Mouse (Mus musculus) embryonic facial prominence, embryonic 13.5 days (tissue): ENCODE results near the gene Nav2. TPM values are rescaled to one million over a fixed set of nuclear protein-coding genes. Genes with fewer than 3 reads are reported as not detected.

ENCODE experiments used
- ATAC-seq: fragments of 200-750 bp; cut with Nextera tagmentation; 2 replicates; pipeline ENCODE4 v1.8.0; 2017; ENCODE audit warnings: low read depth; ENCODE audit not compliant: insufficient number of reproducible peaks, insufficient read depth, low FRiP score, low TSS enrichment
- H3K27ac ChIP-seq: fragments of 300-500 bp; sonication (generic); 2 replicates; pipeline ENCODE4 v1.5.1; 2015; ENCODE audit warnings: moderate library complexity, mild to moderate bottlenecking, inconsistent platforms
- H3K27me3 ChIP-seq: fragments of 300-500 bp; sonication (generic); 2 replicates; pipeline ENCODE4 v1.6.1; 2015; ENCODE audit warnings: mild to moderate bottlenecking, inconsistent platforms
- H3K36me3 ChIP-seq: fragments of 300-500 bp; sonication (generic); 2 replicates; pipeline ENCODE4 v1.6.1; 2015; ENCODE audit warnings: mild to moderate bottlenecking, inconsistent platforms
- H3K4me1 ChIP-seq: fragments of 300-500 bp; sonication (generic); 2 replicates; pipeline ENCODE4 v1.6.1; 2015; ENCODE audit warnings: inconsistent platforms
- H3K4me2 ChIP-seq: fragments of 300-500 bp; sonication (generic); 2 replicates; pipeline ENCODE4 v1.6.1; 2015; ENCODE audit warnings: moderate library complexity, mild to moderate bottlenecking, inconsistent platforms
- H3K4me3 ChIP-seq: fragments of 300-500 bp; sonication (generic); 2 replicates; pipeline ENCODE4 v1.5.1; 2015; ENCODE audit warnings: mild to moderate bottlenecking, inconsistent platforms
- H3K9ac ChIP-seq: fragments of 300-500 bp; sonication (generic); 2 replicates; pipeline ENCODE4 v1.6.1; 2015; ENCODE audit warnings: mild to moderate bottlenecking, inconsistent platforms
- H3K9me3 ChIP-seq: fragments of 300-500 bp; sonication (generic); 2 replicates; pipeline ENCODE4 v1.6.1; 2016; ENCODE audit warnings: inconsistent platforms
- WGBS: fragments of 180-500 bp; shearing (Covaris S2); methylation state at CpG from one replicate; pipeline ENCODE4 v1.1.7; 2015; ENCODE audit warnings: mixed read lengths; 5-methylcytosine and 5-hydroxymethylcytosine counted together
- polyA plus RNA-seq: library from polyadenylated mRNA; unstranded; fragments of >200 nt; fragmentation: Nextera tagmentation; extraction: Ambion mirVana; gene quantifications from 2 replicates; pipeline ENCODE4 v1.2.1, GENCODE M21; 2015

The Nav2 gene
- polyA plus RNA-seq, 1 experiment from 2014 or later, result 22.1 TPM

- 79% methylated on average over 6 of the region's 6 CpGs for WGBS
- no peaks in the 10 kb centered on the region; the same call in 1 of the 2 replicates for H3K27me3 ChIP-seq
- no peak overlapping the region for H3K9ac ChIP-seq
- H3K4me1 ChIP-seq, result peaks cover 40% of the 10 kb centered on the region
- H3K27ac ChIP-seq, result no peak overlapping the region
- H3K4me3 ChIP-seq, result no peak overlapping the region
- ATAC-seq, result no peak
- no peaks in the 10 kb centered on the region for H3K9me3 ChIP-seq
- no peaks in the 10 kb centered on the region for H3K36me3 ChIP-seq
- no peak overlapping the region for H3K4me2 ChIP-seq
Observed at GRCm38 (mm10) chr7:49266422-49266821, 357.9 kb downstream of the Nav2 start.

- H3K9me3 ChIP-seq, result no peaks in the 10 kb centered on the region
- 67% methylated on average over 12 of the region's 12 CpGs for whole genome bisulfite sequencing
- peaks cover 2% of the 10 kb centered on the region; the same call in 1 of the 2 replicates for H3K27me3 ChIP-seq
- no peak overlapping the region; the same call in 1 of the 2 replicates for H3K27ac ChIP-seq
- H3K4me3 ChIP-seq, result no peak overlapping the region
- H3K9ac ChIP-seq, result no peak overlapping the region
- no peaks in the 10 kb centered on the region for H3K36me3 ChIP-seq
- H3K4me2 ChIP-seq, result no peak overlapping the region
- H3K4me1 ChIP-seq, result peaks cover 36% of the 10 kb centered on the region
- ATAC-seq, result no peak
Observed at GRCm38 (mm10) chr7:49267621-49268325, 359.3 kb downstream of the Nav2 start.

GRCm38 (mm10) chr7:49268401-49268921 lies 359.9 kb downstream of the Nav2 start:
- no peak overlapping the region; the same call in 1 of the 2 replicates for H3K27ac ChIP-seq
- no peaks in the 10 kb centered on the region for H3K36me3 ChIP-seq
- H3K9ac ChIP-seq, result no peak overlapping the region
- H3K4me3 ChIP-seq, result no peak overlapping the region
- ATAC-seq, result no peak
- no peak overlapping the region for H3K4me2 ChIP-seq
- WGBS, result 70% methylated on average over 9 of the region's 9 CpGs
- H3K9me3 ChIP-seq, result no peaks in the 10 kb centered on the region
- H3K4me1 ChIP-seq, result peaks cover 41% of the 10 kb centered on the region
- H3K27me3 ChIP-seq, result peaks cover 7% of the 10 kb centered on the region

GRCm38 (mm10) chr7:49270855-49271254 lies 362.3 kb downstream of the Nav2 start:
- H3K4me1 ChIP-seq, result peaks cover 57% of the 10 kb centered on the region
- H3K9ac ChIP-seq, result no peak overlapping the region
- H3K9me3 ChIP-seq, result no peaks in the 10 kb centered on the region
- H3K27me3 ChIP-seq, result peaks cover 10% of the 10 kb centered on the region
- H3K4me3 ChIP-seq, result no peak overlapping the region
- no peak overlapping the region for H3K27ac ChIP-seq
- no peak overlapping the region for H3K4me2 ChIP-seq
- no peaks in the 10 kb centered on the region for H3K36me3 ChIP-seq
- ATAC-seq, result no peak
- 38% methylated on average over 11 of the region's 11 CpGs for WGBS

- ATAC-seq, result no peak
Observed at GRCm38 (mm10) chr7:49272445-49273439, 364.2 kb downstream of the Nav2 start.

GRCm38 (mm10) chr7:49273907-49274656 lies 365.6 kb downstream of the Nav2 start:
- peaks cover 34% of the 10 kb centered on the region for H3K4me1 ChIP-seq
- no peak overlapping the region for H3K9ac ChIP-seq
- no peak overlapping the region for H3K4me2 ChIP-seq
- no peaks in the 10 kb centered on the region for H3K36me3 ChIP-seq
- H3K27me3 ChIP-seq, result peaks cover 10% of the 10 kb centered on the region
- no peak overlapping the region for H3K27ac ChIP-seq
- no peak overlapping the region for H3K4me3 ChIP-seq
- no peak for ATAC-seq
- WGBS, result 74% methylated on average over 13 of the region's 13 CpGs
- no peaks in the 10 kb centered on the region for H3K9me3 ChIP-seq

More at GRCm38 (mm10) chr7:49272445-49273439, 364.2 kb downstream of the Nav2 start:
- Histone ChIP-seq H3K4me3 (no peak overlapping the region), H3K9me3 (no peaks in the 10 kb centered on the region), H3K4me1 (peaks cover 48% of the 10 kb centered on the region), H3K9ac (no peak overlapping the region), H3K36me3 (no peaks in the 10 kb centered on the region), H3K27me3 (peaks cover 10% of the 10 kb centered on the region), H3K27ac (no peak overlapping the region), H3K4me2 (peak overlapping the region; percentile 11; the same call in 1 of the 2 replicates)
- 21% methylated on average over 16 of the region's 16 CpGs for WGBS

GRCm38 (mm10) chr7:49274676-49275075 lies 366.2 kb downstream of the Nav2 start:
- no peaks in the 10 kb centered on the region for H3K9me3 ChIP-seq
- H3K36me3 ChIP-seq, result no peaks in the 10 kb centered on the region
- H3K27ac ChIP-seq, result no peak overlapping the region
- ATAC-seq, result no peak
- peaks cover 34% of the 10 kb centered on the region for H3K4me1 ChIP-seq
- no peak overlapping the region for H3K4me3 ChIP-seq
- H3K9ac ChIP-seq, result no peak overlapping the region
- H3K4me2 ChIP-seq, result no peak overlapping the region
- 68% methylated on average over 8 of the region's 8 CpGs for WGBS
- H3K27me3 ChIP-seq, result peaks cover 10% of the 10 kb centered on the region

GRCm38 (mm10) chr7:49276163-49276562 lies 367.6 kb downstream of the Nav2 start:
- H3K4me3 ChIP-seq, result no peak overlapping the region
- peaks cover 28% of the 10 kb centered on the region for H3K4me1 ChIP-seq
- no peaks in the 10 kb centered on the region for H3K9me3 ChIP-seq
- H3K4me2 ChIP-seq, result no peak overlapping the region
- no peak for ATAC-seq
- no peak overlapping the region for H3K27ac ChIP-seq
- WGBS, result 83% methylated on average over 8 of the region's 8 CpGs
- H3K9ac ChIP-seq, result no peak overlapping the region
- peaks cover 10% of the 10 kb centered on the region for H3K27me3 ChIP-seq
- no peaks in the 10 kb centered on the region for H3K36me3 ChIP-seq

- ATAC-seq, result no peak
- Histone ChIP-seq H3K4me1 (peaks cover 22% of the 10 kb centered on the region), H3K4me3 (no peak overlapping the region), H3K9me3 (no peaks in the 10 kb centered on the region), H3K27ac (no peak overlapping the region), H3K4me2 (no peak overlapping the region), H3K9ac (no peak overlapping the region), H3K36me3 (no peaks in the 10 kb centered on the region), H3K27me3 (peaks cover 9% of the 10 kb centered on the region)
- 78% methylated on average over 4 of the region's 4 CpGs for WGBS
Observed at GRCm38 (mm10) chr7:49277685-49278084, 369.2 kb downstream of the Nav2 start.

GRCm38 (mm10) chr7:49278531-49278930 lies 370.0 kb downstream of the Nav2 start:
- H3K4me2 ChIP-seq, result no peak overlapping the region
- ATAC-seq, result no peak
- H3K9ac ChIP-seq, result no peak overlapping the region
- H3K9me3 ChIP-seq, result no peaks in the 10 kb centered on the region
- no peaks in the 10 kb centered on the region for H3K36me3 ChIP-seq
- no peak overlapping the region for H3K4me3 ChIP-seq
- peaks cover 2% of the 10 kb centered on the region; the same call in 1 of the 2 replicates for H3K27me3 ChIP-seq
- 72% methylated on average over 2 of the region's 2 CpGs for WGBS
- H3K4me1 ChIP-seq, result peaks cover 15% of the 10 kb centered on the region
- H3K27ac ChIP-seq, result no peak overlapping the region

GRCm38 (mm10) chr7:49280427-49280826 lies 371.9 kb downstream of the Nav2 start:
- no peak for ATAC-seq
- H3K36me3 ChIP-seq, result no peaks in the 10 kb centered on the region
- H3K27ac ChIP-seq, result no peak overlapping the region
- H3K9ac ChIP-seq, result no peak overlapping the region
- 89% methylated on average over 5 of the region's 5 CpGs for WGBS
- H3K4me1 ChIP-seq, result peaks cover 13% of the 10 kb centered on the region
- H3K4me3 ChIP-seq, result no peak overlapping the region
- no peak overlapping the region for H3K4me2 ChIP-seq
- no peaks in the 10 kb centered on the region for H3K27me3 ChIP-seq
- H3K9me3 ChIP-seq, result no peaks in the 10 kb centered on the region
